In the genomic region with DNA sequence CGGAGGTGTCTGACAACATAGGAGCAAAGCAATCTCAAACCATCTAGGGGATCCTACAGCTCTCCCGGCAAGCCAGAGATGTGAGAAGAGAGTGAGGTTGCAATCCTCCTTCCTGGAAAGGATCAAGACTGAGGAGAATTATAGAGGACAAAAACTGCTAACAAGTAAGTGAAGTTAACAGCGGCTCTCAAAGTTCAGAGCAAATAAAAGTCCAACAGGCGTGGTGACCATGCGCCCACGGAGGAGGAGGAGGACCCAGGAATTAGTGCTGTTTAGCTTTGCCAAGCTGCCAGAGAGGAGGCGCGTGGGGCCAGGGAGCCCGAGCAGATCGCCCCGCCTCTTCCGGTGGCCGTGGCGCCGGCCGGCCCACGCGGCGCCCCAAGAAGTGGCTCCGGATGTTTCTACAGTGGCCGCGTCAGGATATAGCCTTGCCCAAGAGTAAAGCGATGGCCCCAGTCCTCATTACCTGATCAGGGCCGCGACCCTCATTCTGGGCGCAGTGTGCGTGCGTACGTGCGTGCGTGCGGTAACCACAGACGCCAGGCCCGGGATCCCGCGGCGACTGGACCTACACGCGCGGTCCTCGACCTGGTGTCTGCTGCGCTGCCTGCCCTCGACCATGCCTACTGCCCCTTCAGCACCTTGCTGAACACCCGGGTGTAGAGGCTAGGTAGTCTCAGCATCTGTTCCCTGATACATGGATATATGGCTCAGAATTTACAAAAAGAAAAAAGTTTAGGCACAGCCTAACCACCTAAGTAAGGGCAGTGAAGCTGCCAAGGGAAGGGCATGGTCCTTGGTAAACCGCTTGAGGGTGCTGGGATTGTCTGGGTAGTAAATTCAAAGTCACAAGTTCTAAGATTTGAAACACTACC, we compare ENCODE assay signal across 8 mouse cellular contexts. TPM values are rescaled to one million over a fixed set of nuclear protein-coding genes. Genes with fewer than 3 reads are reported as not detected.
DNase-seq lines count a peak whose midpoint lies in the region; ATAC-seq and TF ChIP-seq lines count a peak whose summit lies in the region.

Gene Dph6 (minus strand): TSS at position 600 of the 875 bp plus-strand sequence.

- DNase-seq in CD4-positive helper T cell, adult 2 months (ENCODE audit: low read depth, low spot score): peak; percentile 88
- DNase-seq in brain, embryonic 18.5 days (ENCODE audit: low read depth, low spot score): peak; percentile 72
- peak; percentile 95 for DNase-seq in kidney, postnatal 0 days (ENCODE audit: low spot score)
- DNase-seq in liver, embryonic 11.5 days (ENCODE audit: low spot score): peak; percentile 90
- peak; percentile 92 for DNase-seq in naive thymus-derived CD4-positive, alpha-beta T cell, adult 2 months (ENCODE audit: low read depth)

- peaks cover 4% of the 10 kb centered on the region; the same call in 1 of the 2 replicates for H3K36me3 ChIP-seq in heart, embryonic 12.5 days
- no peaks in the 10 kb centered on the region for H3K36me3 ChIP-seq in kidney, postnatal 0 days (ENCODE audit: insufficient read depth, low read length)
- H3K36me3 ChIP-seq in liver, embryonic 11.5 days (ENCODE audit: control insufficient read depth, insufficient read depth, low read length): no peaks in the 10 kb centered on the region
- H3K36me3 ChIP-seq in stomach, embryonic 14.5 days (ENCODE audit: control insufficient read depth, insufficient read depth, low read length): no peaks in the 10 kb centered on the region

- peak within 1 kb of the TSS; percentile 80 for H3K4me3 ChIP-seq in heart, embryonic 12.5 days
- H3K4me3 ChIP-seq in kidney, postnatal 0 days (replicated peaks; ENCODE audit: low read depth, low read length): peak within 1 kb of the TSS; percentile 72
- H3K4me3 ChIP-seq in liver, embryonic 11.5 days (ENCODE audit: low read depth, low read length): peak within 1 kb of the TSS; percentile 70
- peak within 1 kb of the TSS; percentile 57 for H3K4me3 ChIP-seq in stomach, embryonic 14.5 days (ENCODE audit: low read depth, low read length)

- peak within 1 kb of the TSS; percentile 81 for H3K9ac ChIP-seq in heart, embryonic 12.5 days
- H3K9ac ChIP-seq in kidney, postnatal 0 days (ENCODE audit: low read depth, low read length): peak within 1 kb of the TSS; percentile 89
- peak within 1 kb of the TSS; percentile 86 for H3K9ac ChIP-seq in liver, embryonic 11.5 days (ENCODE audit: low read depth, low read length)
- peak within 1 kb of the TSS; percentile 63 for H3K9ac ChIP-seq in stomach, embryonic 14.5 days (replicated peaks; ENCODE audit: low read depth, low read length)

- peak; percentile 20; the same call in 1 of the 2 replicates for TF ChIP-seq CTCF in kidney, postnatal 0 days (IDR thresholded peaks at IDR 0.05; ENCODE audit: low read depth)

- no peaks in the 10 kb centered on the region for H3K27me3 ChIP-seq in heart, embryonic 12.5 days (replicated peaks)
- no peaks in the 10 kb centered on the region for H3K27me3 ChIP-seq in kidney, postnatal 0 days (ENCODE audit: insufficient read depth, low read length)
- H3K27me3 ChIP-seq in liver, embryonic 11.5 days (replicated peaks; ENCODE audit: control insufficient read depth, insufficient read depth, low read length): no peaks in the 10 kb centered on the region
- no peaks in the 10 kb centered on the region for H3K27me3 ChIP-seq in stomach, embryonic 14.5 days (ENCODE audit: control insufficient read depth, insufficient read depth, low read length)

- ATAC-seq in erythroid progenitor cell, adult 5-6 weeks (replicated peaks; ENCODE audit: low FRiP score, poor library complexity, severe bottlenecking): peak; percentile 95
- peak; percentile 95 for ATAC-seq in heart, embryonic 12.5 days (ENCODE audit: insufficient number of reproducible peaks, low FRiP score)
- ATAC-seq in kidney, postnatal 0 days (replicated peaks; ENCODE audit: low FRiP score, low read depth): peak; percentile 98
- ATAC-seq in liver, embryonic 11.5 days (replicated peaks; ENCODE audit: low FRiP score): peak; percentile 96
- peak; percentile 95 for ATAC-seq in stomach, embryonic 14.5 days (ENCODE audit: insufficient number of reproducible peaks, insufficient read depth, low FRiP score, low read depth)

- H3K4me2 ChIP-seq in heart, embryonic 12.5 days: peak within 1 kb of the TSS; percentile 75
- peak within 1 kb of the TSS; percentile 53 for H3K4me2 ChIP-seq in kidney, postnatal 0 days (ENCODE audit: low read length)
- H3K4me2 ChIP-seq in liver, embryonic 11.5 days: peak within 1 kb of the TSS; percentile 76
- H3K4me2 ChIP-seq in stomach, embryonic 14.5 days (replicated peaks; ENCODE audit: low read depth, low read length): peak within 1 kb of the TSS; percentile 52

- peak within 1 kb of the TSS; percentile 91 for H3K27ac ChIP-seq in heart, embryonic 12.5 days (ENCODE audit: poor library complexity, severe bottlenecking)
- peak within 1 kb of the TSS; percentile 95 for H3K27ac ChIP-seq in kidney, postnatal 0 days
- peak within 1 kb of the TSS; percentile 89 for H3K27ac ChIP-seq in liver, embryonic 11.5 days (ENCODE audit: low read depth, low read length)
- H3K27ac ChIP-seq in stomach, embryonic 14.5 days (ENCODE audit: low read length): peak within 1 kb of the TSS; percentile 93

- WGBS in heart, embryonic 12.5 days: under 1% methylated on average over 45 of the region's 45 CpGs
- WGBS in kidney, postnatal 0 days: under 1% methylated on average over 45 of the region's 45 CpGs
- WGBS in liver, embryonic 11.5 days: under 1% methylated on average over 45 of the region's 45 CpGs
- WGBS in stomach, embryonic 14.5 days: under 1% methylated on average over 45 of the region's 45 CpGs

- 0 out of 2 replicates have a peak, but pooled peaks cover 4% of the 10 kb centered on the region for H3K4me1 ChIP-seq in heart, embryonic 12.5 days (replicated peaks)
- no peaks in the 10 kb centered on the region for H3K4me1 ChIP-seq in kidney, postnatal 0 days (replicated peaks; ENCODE audit: insufficient read depth, low read length)
- no peaks in the 10 kb centered on the region for H3K4me1 ChIP-seq in liver, embryonic 11.5 days (replicated peaks; ENCODE audit: control insufficient read depth, insufficient read depth, low read length)
- H3K4me1 ChIP-seq in stomach, embryonic 14.5 days (ENCODE audit: control insufficient read depth, insufficient read depth, low read length): no peaks in the 10 kb centered on the region

- no peaks in the 10 kb centered on the region for H3K9me3 ChIP-seq in heart, embryonic 12.5 days (replicated peaks)
- H3K9me3 ChIP-seq in kidney, postnatal 0 days (replicated peaks; ENCODE audit: low read length): no peaks in the 10 kb centered on the region
- H3K9me3 ChIP-seq in liver, embryonic 11.5 days (ENCODE audit: control insufficient read depth, low read length): no peaks in the 10 kb centered on the region
- H3K9me3 ChIP-seq in stomach, embryonic 14.5 days (ENCODE audit: control insufficient read depth, low read depth, low read length): no peaks in the 10 kb centered on the region

RNA-seq across cellular contexts. Expression of gene Dph6, which starts in this region (rescaled TPM):
- 1.4 and 26.0 TPM in 2 replicates for total RNA-seq in erythroid progenitor cell, adult 5-6 weeks (2015; ENCODE audit: low replicate concordance)
- 0.53 and 2.2 TPM in 2 replicates for total RNA-seq in erythroid progenitor cell, adult 5-6 weeks (2017; ENCODE audit: low replicate concordance)
- polyA plus RNA-seq in heart, embryonic 12.5 days (2016; fragmentation: Nextera tagmentation; extraction: Ambion mirVana): 17.8 and 19.2 TPM in 2 replicates
- 20.9 and 24.5 TPM in 2 replicates for polyA plus RNA-seq in kidney, postnatal 0 days (2015; fragmentation: Nextera tagmentation; extraction: Ambion mirVana)
- polyA plus RNA-seq in liver, embryonic 11.5 days (2014; fragmentation: Nextera tagmentation; extraction: Ambion mirVana): 27.5 and 27.7 TPM in 2 replicates
- 30.0 and 32.8 TPM in 2 replicates for polyA plus RNA-seq in stomach, embryonic 14.5 days (2014; fragmentation: Nextera tagmentation; extraction: Ambion mirVana)

Comparison
In these comparisons a context has a peak if more than half of its experiments do, and no peak if none do; other contexts are left out.
1. Peak in every context shown above with its lines: DNase-seq, ATAC-seq, H3K4me3 ChIP-seq and H3K27ac ChIP-seq.